13 mouse cellular contexts compared by ENCODE assay signal in genomic region chr7:110780520-110780919, GRCm38 (mm10). TPM values are rescaled to one million over a fixed set of nuclear protein-coding genes. Genes with fewer than 3 reads are reported as not detected.
A peak's percentile ranks its signal among the peaks of the same experiment; 100 is the strongest.
DNase-seq lines count a peak whose midpoint lies in the region; ATAC-seq and TF ChIP-seq lines count a peak whose summit lies in the region.
"Had no signal": no experiment of that assay in that cellular context is flagged by ENCODE, and none has a peak within 500 bp of the region (broad histone marks: within the 10 kb centered on the region; RNA-seq: fewer than 3 reads in every experiment).

No protein-coding gene starts in this region.

- POLR2A ChIA-PET in Patski (lab: Charles Lee) = interaction anchor here (0.6 to 1.0 kb wide), 3 partner anchors 9 to 995 kb away, joined by 3 to 8 read pairs (median 6); no protein-coding TSS in a partner anchor

- no peak overlapping the region for H3K4me2 ChIP-seq in hindbrain, embryonic 15.5 days
- no peak overlapping the region for H3K4me2 ChIP-seq in hindbrain, embryonic 11.5 days (replicated peaks; ENCODE audit: low read depth, low read length)
- H3K4me2 ChIP-seq in liver, embryonic 15.5 days = peak overlapping the region; percentile 84
- H3K4me2 ChIP-seq: lung, embryonic 14.5 days; stomach, embryonic 15.5 days had no signal

- DNase-seq in adrenal gland, adult (ENCODE audit: inconsistent age in 2 of 2, low spot score in 1 of 2) = peak; percentile 73 to 78
- DNase-seq in adrenal gland, adult 8-10 months = no peak
- no peak for DNase-seq in hindbrain, embryonic 11.5 days (ENCODE audit: low spot score)
- no peak for DNase-seq in Patski (ENCODE audit: low read depth, low spot score)
- no peak for DNase-seq in cerebellum, adult 9-11 months
- no peak for DNase-seq in gastrocnemius, postnatal 14 days
- DNase-seq: heart, adult 18-20 months; heart, postnatal 36 days; lung, embryonic 14.5 days had no signal

- in situ Hi-C loops in Patski (cut with MboI; ENCODE audit: low pct_unique_long_range_greater_than_20kb) = no loop called here

- no peaks in the 10 kb centered on the region for H3K27me3 ChIP-seq in hindbrain, embryonic 15.5 days
- no peaks in the 10 kb centered on the region for H3K27me3 ChIP-seq in hindbrain, embryonic 11.5 days (ENCODE audit: control insufficient read depth, insufficient read depth, low read length)
- no peaks in the 10 kb centered on the region for H3K27me3 ChIP-seq in Patski
- no peaks in the 10 kb centered on the region for H3K27me3 ChIP-seq in liver, embryonic 15.5 days
- H3K27me3 ChIP-seq: stomach, embryonic 15.5 days had no signal

- ATAC-seq in hindbrain, embryonic 15.5 days (ENCODE audit: low FRiP score, low read depth) = no peak
- no peak for ATAC-seq in hindbrain, embryonic 11.5 days (ENCODE audit: low FRiP score)
- peak; percentile 49 for ATAC-seq in Patski
- ATAC-seq in liver, embryonic 15.5 days (ENCODE audit: insufficient read depth) = no peak

- no peak overlapping the region for H3K9ac ChIP-seq in hindbrain, embryonic 15.5 days
- H3K9ac ChIP-seq in hindbrain, embryonic 11.5 days (ENCODE audit: low read depth, low read length) = no peak overlapping the region
- H3K9ac ChIP-seq in liver, embryonic 15.5 days = peak overlapping the region; percentile 51
- H3K9ac ChIP-seq: lung, embryonic 14.5 days; stomach, embryonic 15.5 days had no signal

- WGBS in hindbrain, embryonic 15.5 days = 78% methylated on average over 4 of the region's 4 CpGs
- 88% methylated on average over 4 of the region's 4 CpGs for WGBS in hindbrain, embryonic 11.5 days
- WGBS in liver, embryonic 15.5 days (ENCODE audit: insufficient replicate concordance) = 90% methylated on average over 4 of the region's 4 CpGs

- peak overlapping the region; percentile 70 for H3K27ac ChIP-seq in hindbrain, embryonic 15.5 days (replicated peaks)
- no peak overlapping the region for H3K27ac ChIP-seq in hindbrain, embryonic 11.5 days (ENCODE audit: low read depth, low read length)
- H3K27ac ChIP-seq in liver, embryonic 15.5 days (replicated peaks) = peak overlapping the region; percentile 96
- H3K27ac ChIP-seq: kidney, postnatal 0 days; stomach, embryonic 15.5 days had no signal

- TF ChIP-seq CTCF in Patski (IDR thresholded peaks at IDR 0.05) = no peak

- H3K4me1 ChIP-seq in hindbrain, embryonic 15.5 days (replicated peaks) = peaks cover 20% of the 10 kb centered on the region
- no peaks in the 10 kb centered on the region for H3K4me1 ChIP-seq in hindbrain, embryonic 11.5 days (replicated peaks; ENCODE audit: control insufficient read depth, insufficient read depth, low read length)
- H3K4me1 ChIP-seq in liver, embryonic 15.5 days (replicated peaks) = peaks cover 88% of the 10 kb centered on the region

- CTCF ChIA-PET in Patski (lab: Charles Lee) = interaction anchor here (0.9 to 1.3 kb wide), 2 partner anchors 21 to 53 kb away, joined by 3 to 5 read pairs; no protein-coding TSS in a partner anchor

- no peak overlapping the region for H3K4me3 ChIP-seq in hindbrain, embryonic 15.5 days
- no peak overlapping the region for H3K4me3 ChIP-seq in hindbrain, embryonic 11.5 days (ENCODE audit: low read depth, low read length)
- no peak overlapping the region for H3K4me3 ChIP-seq in liver, embryonic 15.5 days (replicated peaks)
- H3K4me3 ChIP-seq: stomach, embryonic 15.5 days had no signal

- H3K36me3 ChIP-seq in hindbrain, embryonic 15.5 days = no peaks in the 10 kb centered on the region
- no peaks in the 10 kb centered on the region for H3K36me3 ChIP-seq in hindbrain, embryonic 11.5 days (ENCODE audit: control insufficient read depth, insufficient read depth, low read length)
- peaks cover 50% of the 10 kb centered on the region for H3K36me3 ChIP-seq in liver, embryonic 15.5 days (replicated peaks)
- H3K36me3 ChIP-seq: stomach, embryonic 15.5 days had no signal

- no peaks in the 10 kb centered on the region for H3K9me3 ChIP-seq in hindbrain, embryonic 15.5 days
- H3K9me3 ChIP-seq in hindbrain, embryonic 11.5 days (ENCODE audit: control insufficient read depth, low read length) = no peaks in the 10 kb centered on the region
- H3K9me3 ChIP-seq in liver, embryonic 15.5 days (replicated peaks) = no peaks in the 10 kb centered on the region
- H3K9me3 ChIP-seq: stomach, embryonic 15.5 days had no signal

- intact Hi-C loops in gastrocnemius, postnatal 14 days (cut with DNase I; ENCODE audit: low total_unique reads) = no loop called here

RNA-seq across cellular contexts. Expression of gene Ampd3, which starts 12.5 kb away (rescaled TPM):
- 10 to 100 TPM; 17.8 to 53.3 (median 39.2) TPM for total RNA-seq in adrenal gland, adult 8-10 months (2022)
- 11.9 TPM in 2 replicates for polyA plus RNA-seq in hindbrain, embryonic 15.5 days (2015; fragmentation: Nextera tagmentation; extraction: Ambion mirVana)
- polyA plus RNA-seq in hindbrain, embryonic 11.5 days (2014; fragmentation: Nextera tagmentation; extraction: Ambion mirVana) = 1.3 and 1.4 TPM in 2 replicates
- 59.3 TPM for polyA plus RNA-seq in Patski (2021)
- polyA plus RNA-seq in liver, embryonic 15.5 days (2015; fragmentation: Nextera tagmentation; extraction: Ambion mirVana) = 28.0 and 30.8 TPM in 2 replicates
- total RNA-seq in gastrocnemius, postnatal 14 days (2021) = 1 to 10 TPM; 6.6 to 7.7 TPM

Comparison
In these comparisons a context has a peak if more than half of its experiments do, and no peak if none do; other contexts are left out.
1. DNase-seq: peak in adrenal gland, adult (2 of 2); none in adrenal gland, adult 8-10 months (single experiment), hindbrain, embryonic 11.5 days (single experiment), Patski (single experiment), cerebellum, adult 9-11 months (single experiment) and gastrocnemius, postnatal 14 days (single experiment).